Mouse (Mus musculus): ENCODE data around the gene Pced1a.

GRCm38 (mm10) chr2:130436769-130437168 lies 12.3 kb upstream of the Pced1a start:
- TF ChIP-seq GATA1 (IDR thresholded peaks at IDR 0.05; ENCODE audit: low read length) = no peak
- no peak for TF ChIP-seq TAL1 (IDR thresholded peaks at IDR 0.05; ENCODE audit: low read length)

Measured in erythroblast, embryonic 14.5 days (primary cell).